Mouse (Mus musculus) C2C12 (cell line): ENCODE results near the gene Slc25a42. TPM values are rescaled to one million over a fixed set of nuclear protein-coding genes. Genes with fewer than 3 reads are reported as not detected.
A peak's percentile ranks its signal among the peaks of the same experiment; 100 is the strongest.

Source experiments
- H3K27me3 ChIP-seq: one replicate; pipeline ENCODE4 v1.6.1; 2011; ENCODE audit not compliant: control insufficient read depth, insufficient read depth, insufficient read length
- H3K36me3 ChIP-seq: one replicate; pipeline ENCODE4 v1.6.1; 2011; ENCODE audit not compliant: control insufficient read depth, insufficient read depth
- H3K4me3 ChIP-seq: one replicate; pipeline ENCODE4 v1.5.1; 2011; ENCODE audit warnings: mild to moderate bottlenecking, control low read depth; ENCODE audit not compliant: poor library complexity, insufficient read depth, severe bottlenecking
- H3K79me2 ChIP-seq: one replicate; pipeline ENCODE4 v1.6.1; 2011; ENCODE audit not compliant: control insufficient read depth, insufficient read depth
- H3K79me3 ChIP-seq: one replicate; pipeline ENCODE4 v1.6.1; 2011; ENCODE audit warnings: low read depth, control low read depth
- H3ac ChIP-seq: one replicate; pipeline ENCODE3; 2011; ENCODE audit warnings: low read depth; ENCODE audit not compliant: control insufficient read depth, insufficient read length
- CEBPB ChIP-seq: IDR thresholded peaks from one replicate; pipeline ENCODE4 v1.6.1; 2011; ENCODE audit warnings: low read depth, mild to moderate bottlenecking, control low read depth, moderate library complexity
- CTCF ChIP-seq: IDR thresholded peaks from one replicate; pipeline ENCODE4 v1.5.1; 2011; ENCODE audit not compliant: control insufficient read depth, insufficient read depth, insufficient read length
- FOSL1 ChIP-seq: IDR thresholded peaks from one replicate; pipeline ENCODE4 v1.8.0; 2011; ENCODE audit warnings: mild to moderate bottlenecking, low read length; ENCODE audit not compliant: poor library complexity, insufficient read depth, severe bottlenecking
- MAX ChIP-seq: IDR thresholded peaks from one replicate; pipeline ENCODE4 v1.6.1; 2011; ENCODE audit warnings: mild to moderate bottlenecking, control low read depth
- MYOD1 ChIP-seq: IDR thresholded peaks from one replicate; pipeline ENCODE4 v1.6.1; 2011; ENCODE audit warnings: low read depth; ENCODE audit not compliant: control insufficient read depth, insufficient read length
- MYOG ChIP-seq: IDR thresholded peaks from one replicate; pipeline ENCODE4 v1.6.1; 2011; ENCODE audit not compliant: control insufficient read depth, insufficient read length; ENCODE audit errors: extremely low read depth
- USF1 ChIP-seq: IDR thresholded peaks from one replicate; pipeline ENCODE4 v1.6.1; 2011; ENCODE audit warnings: low read depth, mild to moderate bottlenecking, control low read depth, moderate library complexity
- polyA plus RNA-seq: library from polyadenylated mRNA; unstranded; fragments of >200 nt; fragmentation: generic; extraction: Trizol; gene quantifications from one replicate; pipeline ENCODE4 v1.2.1, GENCODE M21; 2012; ENCODE audit warnings: missing spikeins

Gene Slc25a42
- polyA plus RNA-seq, 1 experiment = 0.61 TPM

GRCm38 (mm10) chr8:70139026-70139857 lies 72.9 kb downstream of the Slc25a42 start, which contains the start of the genes Rfxank, Borcs8 and Mef2b:
Gene Rfxank, minus strand, starts transcription at chr8:70139154.
Gene Borcs8, plus strand, starts transcription at chr8:70139499.
Gene Mef2b, plus strand, starts transcription at chr8:70139711.
- H3K79me2 ChIP-seq = peaks cover 13% of the 10 kb centered on the region
- H3K36me3 ChIP-seq = peaks cover 9% of the 10 kb centered on the region
- TF ChIP-seq MAX (peak; percentile 43), USF1 (no peak), CTCF (no peak)
- no peaks in the 10 kb centered on the region for H3K27me3 ChIP-seq
- peak within 1 kb of the TSS; percentile 78 for H3K4me3 ChIP-seq
- peak within 1 kb of the TSS; percentile 93 for H3ac ChIP-seq
- H3K79me3 ChIP-seq = peaks cover 7% of the 10 kb centered on the region

GRCm38 (mm10) chr8:70137890-70138289 lies 74.2 kb downstream of the Slc25a42 start:
- TF ChIP-seq MAX = no peak
- TF ChIP-seq CTCF = no peak
- TF ChIP-seq USF1 = no peak
- no peak for TF ChIP-seq MYOD1
- peaks cover 8% of the 10 kb centered on the region for H3K79me3 ChIP-seq
- H3K36me3 ChIP-seq = peaks cover 9% of the 10 kb centered on the region
- H3K4me3 ChIP-seq = no peak overlapping the region
- peak overlapping the region; percentile 40 for H3ac ChIP-seq
- peaks cover 19% of the 10 kb centered on the region for H3K79me2 ChIP-seq
- no peaks in the 10 kb centered on the region for H3K27me3 ChIP-seq

- H3K4me3 ChIP-seq = no peak overlapping the region
- peaks cover 8% of the 10 kb centered on the region for H3K79me3 ChIP-seq
- peaks cover 32% of the 10 kb centered on the region for H3K79me2 ChIP-seq
- peaks cover 9% of the 10 kb centered on the region for H3K36me3 ChIP-seq
- no peaks in the 10 kb centered on the region for H3K27me3 ChIP-seq
- H3ac ChIP-seq = no peak overlapping the region
- TF ChIP-seq CEBPB = no peak
- TF ChIP-seq CTCF = no peak
- no peak for TF ChIP-seq MYOG
- no peak for TF ChIP-seq FOSL1
- no peak for TF ChIP-seq USF1
- TF ChIP-seq MYOD1 = no peak
- TF ChIP-seq MAX = no peak
Observed at GRCm38 (mm10) chr8:70136591-70136990, 75.5 kb downstream of the Slc25a42 start.

- no peak overlapping the region for H3ac ChIP-seq
- H3K36me3 ChIP-seq = peaks cover 9% of the 10 kb centered on the region
- TF ChIP-seq CTCF (no peak), MYOD1 (no peak), MAX (no peak), CEBPB (no peak), USF1 (no peak), FOSL1 (no peak), MYOG (no peak)
- H3K27me3 ChIP-seq = no peaks in the 10 kb centered on the region
- peaks cover 6% of the 10 kb centered on the region for H3K79me3 ChIP-seq
- peaks cover 25% of the 10 kb centered on the region for H3K79me2 ChIP-seq
- no peak overlapping the region for H3K4me3 ChIP-seq
Observed at GRCm38 (mm10) chr8:70134931-70135330, 77.2 kb downstream of the Slc25a42 start.

Other genes starting within 250 kb of the Slc25a42 start
- 59.3 TPM for gene Gatad2a, start 215.9 kb downstream of the Slc25a42 start, polyA plus RNA-seq
- gene Mau2, start 169.6 kb downstream of the Slc25a42 start, polyA plus RNA-seq = 24.0 TPM
- gene Sugp1, start 169.5 kb downstream of the Slc25a42 start, polyA plus RNA-seq = 28.2 TPM
- 0.57 TPM for gene Tm6sf2, start 139.4 kb downstream of the Slc25a42 start, polyA plus RNA-seq
- gene Hapln4, start 128.8 kb downstream of the Slc25a42 start, polyA plus RNA-seq = 1.0 TPM
- not detected for gene Ncan, start 91.4 kb downstream of the Slc25a42 start, polyA plus RNA-seq
- 37.3 TPM for gene Nr2c2ap, start 81.0 kb downstream of the Slc25a42 start, polyA plus RNA-seq
- 7.9 TPM for gene Rfxank, start 73.2 kb downstream of the Slc25a42 start, polyA plus RNA-seq
- gene Borcs8, start 72.8 kb downstream of the Slc25a42 start, polyA plus RNA-seq = 49.8 TPM
- 0.05 TPM for gene Mef2b, start 72.6 kb downstream of the Slc25a42 start, polyA plus RNA-seq
- gene Tmem161a, start 39.9 kb downstream of the Slc25a42 start, polyA plus RNA-seq = 57.8 TPM
- gene Sugp2, start 21.9 kb upstream of the Slc25a42 start, polyA plus RNA-seq = 7.8 TPM
- gene Armc6, start 22.2 kb upstream of the Slc25a42 start, polyA plus RNA-seq = 48.5 TPM
- 66.5 TPM for gene Homer3, start 70.5 kb upstream of the Slc25a42 start, polyA plus RNA-seq
- gene Ddx49, start 90.2 kb upstream of the Slc25a42 start, polyA plus RNA-seq = 136 TPM
- gene Cope, start 90.2 kb upstream of the Slc25a42 start, polyA plus RNA-seq = 158 TPM
- 0.23 TPM for gene Cers1, start 103.5 kb upstream of the Slc25a42 start, polyA plus RNA-seq
- gene Gdf1, start 117.5 kb upstream of the Slc25a42 start, polyA plus RNA-seq = 0.16 TPM
- 47.2 TPM for gene Upf1, start 141.0 kb upstream of the Slc25a42 start, polyA plus RNA-seq
- 0.20 TPM for gene Comp, start 161.3 kb upstream of the Slc25a42 start, polyA plus RNA-seq
- 11.7 TPM for gene Crtc1, start 227.3 kb upstream of the Slc25a42 start, polyA plus RNA-seq